Mouse (Mus musculus) hindlimb bud, embryonic 11.5 days (tissue): ENCODE measurements at regions not wholly inside any gene's neighbourhood (a gene's known extent, or its start where the extent isn't known, plus 50 kb on each side); places are given as distances from the start of the nearest gene placed in this dataset.

Experiments
- DNase-seq: peaks from one replicate; pipeline ENCODE4 v3.0.0-alpha.2; 2012; ENCODE audit warnings: low read depth, low spot score; ENCODE audit errors: extremely low spot score

GRCm38 (mm10) chr1:63365126-63365525 lies 80.6 kb upstream of the Adam23 start:
- DNase-seq, result no peak

- DNase-seq, result peak; percentile 58
Observed at GRCm38 (mm10) chr1:63367697-63368376, 77.9 kb upstream of the Adam23 start.

GRCm38 (mm10) chr1:63368921-63369320 lies 76.8 kb upstream of the Adam23 start:
- DNase-seq, result no peak

- DNase-seq, result no peak
Observed at GRCm38 (mm10) chr1:63369561-63369960, 76.1 kb upstream of the Adam23 start.

- DNase-seq, result no peak
Observed at GRCm38 (mm10) chr1:63383110-63383509, 62.6 kb upstream of the Adam23 start.

- DNase-seq, result no peak
Observed at GRCm38 (mm10) chr1:63385116-63385515, 60.6 kb upstream of the Adam23 start.

- no peak for DNase-seq
Observed at GRCm38 (mm10) chr1:63395427-63395826, 50.3 kb upstream of the Adam23 start.
